In the genomic region with DNA sequence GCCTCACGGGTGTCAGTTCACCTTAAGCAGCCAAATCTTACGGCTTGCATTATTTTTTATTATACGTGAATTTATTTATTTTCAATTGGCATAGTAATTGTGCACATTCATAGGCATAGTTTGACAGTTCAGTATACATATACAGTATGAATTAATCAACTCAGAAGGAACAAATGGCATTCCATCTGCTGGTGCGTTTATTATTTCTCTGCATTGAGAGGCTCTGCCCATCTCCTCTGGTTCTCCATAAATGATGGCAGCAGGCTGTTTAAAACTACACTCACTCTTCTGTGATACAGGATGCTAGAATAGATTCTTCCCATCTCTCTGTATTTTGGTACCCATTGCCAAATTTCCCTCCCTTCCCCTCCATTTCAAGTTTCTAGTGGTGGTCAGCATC, we compare ENCODE assay signal across 34 mouse cellular contexts. TPM values are rescaled to one million over a fixed set of nuclear protein-coding genes. Genes with fewer than 3 reads are reported as not detected.
"Had no signal": no experiment of that assay in that cellular context is flagged by ENCODE, and none has a peak within 500 bp of the region (broad histone marks: within the 10 kb centered on the region; RNA-seq: fewer than 3 reads in every experiment).

No protein-coding gene starts in this region.

- H3K4me3 ChIP-seq: limb, embryonic 10.5 days; limb, embryonic 12.5 days; limb, embryonic 13.5 days; limb, embryonic 15.5 days; liver, embryonic 12.5 days; liver, embryonic 13.5 days; liver, embryonic 15.5 days; lung, embryonic 15.5 days; megakaryocyte, embryonic 14.5 days; midbrain, embryonic 10.5 days; midbrain, embryonic 12.5 days; midbrain, embryonic 13.5 days; midbrain, embryonic 15.5 days; myocyte; neural tube, embryonic 12.5 days had no signal

- H3K36me3 ChIP-seq: limb, embryonic 15.5 days; liver, embryonic 12.5 days; liver, embryonic 13.5 days; liver, embryonic 15.5 days; lung, embryonic 15.5 days; midbrain, embryonic 12.5 days; midbrain, embryonic 15.5 days; neural tube, embryonic 12.5 days had no signal

- DNase-seq: left cerebral cortex, postnatal 4 days; liver; liver, embryonic 13.5 days; liver, postnatal 0 days; lung, adult 18-20 months; lung, adult 2 months; lung, embryonic 14.5 days; lung, postnatal 10 days; lung, postnatal 14 days; lung, postnatal 36 days; lung, postnatal 4 days; midbrain, embryonic 14.5 days had no signal

- H3K4me2 ChIP-seq: limb, embryonic 12.5 days; limb, embryonic 13.5 days; limb, embryonic 15.5 days; liver, embryonic 11.5 days; liver, embryonic 12.5 days; liver, embryonic 13.5 days; liver, embryonic 15.5 days; lung, embryonic 14.5 days; lung, embryonic 15.5 days; midbrain, embryonic 11.5 days; midbrain, embryonic 12.5 days; midbrain, embryonic 13.5 days; midbrain, embryonic 15.5 days; neural tube, embryonic 12.5 days had no signal

- H3K27ac ChIP-seq: limb, embryonic 10.5 days; limb, embryonic 12.5 days; limb, embryonic 13.5 days; limb, embryonic 15.5 days; liver, embryonic 12.5 days; liver, embryonic 13.5 days; liver, embryonic 14.5 days; liver, embryonic 15.5 days; lung, embryonic 15.5 days; macrophage; midbrain, embryonic 10.5 days; midbrain, embryonic 12.5 days; midbrain, embryonic 13.5 days; midbrain, embryonic 15.5 days; neural tube, embryonic 12.5 days had no signal

- H3K27me3 ChIP-seq: limb, embryonic 12.5 days; limb, embryonic 13.5 days; limb, embryonic 15.5 days; liver, embryonic 12.5 days; liver, embryonic 13.5 days; liver, embryonic 15.5 days; lung, embryonic 15.5 days; megakaryocyte, embryonic 14.5 days; midbrain, embryonic 12.5 days; midbrain, embryonic 13.5 days; midbrain, embryonic 15.5 days; neural tube, embryonic 12.5 days had no signal

- H3K9ac ChIP-seq: limb, embryonic 12.5 days; limb, embryonic 13.5 days; limb, embryonic 15.5 days; liver, embryonic 12.5 days; liver, embryonic 13.5 days; liver, embryonic 14.5 days; liver, embryonic 15.5 days; liver, postnatal 0 days; lung, embryonic 14.5 days; lung, embryonic 15.5 days; midbrain, embryonic 12.5 days; midbrain, embryonic 13.5 days; midbrain, embryonic 15.5 days; neural tube, embryonic 12.5 days had no signal

- H3K4me1 ChIP-seq: liver, embryonic 12.5 days; liver, embryonic 13.5 days; liver, embryonic 15.5 days; lung, embryonic 15.5 days; megakaryocyte, embryonic 14.5 days; midbrain, embryonic 10.5 days; midbrain, embryonic 13.5 days; neural tube, embryonic 12.5 days had no signal

- H3K9me3 ChIP-seq: limb, embryonic 10.5 days; limb, embryonic 15.5 days; liver, embryonic 12.5 days; liver, embryonic 13.5 days; liver, embryonic 15.5 days; lung, embryonic 15.5 days; midbrain, embryonic 13.5 days; midbrain, embryonic 15.5 days had no signal

- ATAC-seq: liver, embryonic 12.5 days; liver, postnatal 0 days; lung, postnatal 0 days; midbrain, embryonic 13.5 days; midbrain, embryonic 15.5 days; midbrain, embryonic 16.5 days had no signal

RNA-seq across cellular contexts. Expression of gene Gpc6, which starts 16.7 kb away (rescaled TPM):
- total RNA-seq: megakaryocyte progenitor cell, adult 5-6 weeks; monocyte, adult 5-6 weeks had no signal
- polyA plus RNA-seq: macrophage had no signal
